Mouse (Mus musculus) B cell, adult 67 days (primary cell): ENCODE data around the gene Slc35e3. TPM values are rescaled to one million over a fixed set of nuclear protein-coding genes. Genes with fewer than 3 reads are reported as not detected.

Experiments used
- total RNA-seq, 2 experiments: library from RNA; stranded (reverse); gene quantifications; 4 replicates each; pipeline ENCODE4 v1.2.4; 2023

The Slc35e3 gene
- 10 to 100 TPM; 12.9 to 16.9 TPM for total RNA-seq

GRCm38 (mm10) chr10:117746297-117746883 is at the start of gene Slc35e3:
Gene Slc35e3, minus strand, starts transcription at chr10:117746365.

GRCm38 (mm10) chr10:117792141-117793091 is 46.3 kb upstream of the Slc35e3 start, which contains the start of gene Nup107:
Gene Nup107, minus strand, starts transcription at chr10:117792705.

GRCm38 (mm10) chr10:117710604-117711141 is 35.5 kb downstream of the Slc35e3 start, which contains the start of gene Mdm2:
Gene Mdm2, minus strand, starts transcription at chr10:117710758.

Other genes with a start within 250 kb of the Slc35e3 start
- 10 to 100 TPM; 61.2 to 71.1 TPM for gene Cpm, start 116.9 kb downstream of the Slc35e3 start, total RNA-seq
- 100 to 1,000 TPM; 144 to 158 TPM for gene Mdm2, start 35.6 kb downstream of the Slc35e3 start, total RNA-seq
- 10 to 100 TPM; 37.6 to 41.5 TPM for gene Nup107, start 46.3 kb upstream of the Slc35e3 start, total RNA-seq
- 100 to 1,000 TPM; 318 to 363 TPM for gene Rap1b, start 99.7 kb upstream of the Slc35e3 start, total RNA-seq